Mouse (Mus musculus) small intestine, adult 2 months (tissue): ENCODE measurements around the gene Tnnt3.

Experiments
- CTCF ChIP-seq: fragments of 200-500 bp; IDR thresholded peaks from 2 replicates; pipeline ENCODE4 v1.5.1; 2012; ENCODE audit warnings: low read depth, mild to moderate bottlenecking, control low read depth, inconsistent platforms, low read length, moderate library complexity, mixed read lengths; ENCODE audit not compliant: insufficient replicate concordance, insufficient read length; ENCODE audit errors: extremely low read depth
- POLR2A ChIP-seq: fragments of 200-500 bp; IDR thresholded peaks from 2 replicates; pipeline ENCODE4 v1.6.1; 2012; ENCODE audit warnings: low read depth, mild to moderate bottlenecking, control low read depth, inconsistent platforms, low read length, moderate library complexity

- no peak for TF ChIP-seq CTCF
- TF ChIP-seq POLR2A: no peak
Observed at GRCm38 (mm10) chr7:142462594-142463078, 36.0 kb upstream of the Tnnt3 start.
